Mouse (Mus musculus) central nervous system, embryonic 18 days (tissue): ENCODE results near the gene Atg16l2. TPM values are rescaled to one million over a fixed set of nuclear protein-coding genes. Genes with fewer than 3 reads are reported as not detected.

ENCODE experiments used
- polyA plus RNA-seq: library from polyadenylated mRNA; depleted of rRNA; stranded (reverse); fragments of >200 nt; gene quantifications from 2 replicates; pipeline ENCODE4 v1.2.3, GENCODE M21; 2012; rRNA removed

The Atg16l2 gene
- polyA plus RNA-seq = 44.7 and 47.5 TPM in 2 replicates

DNA sequence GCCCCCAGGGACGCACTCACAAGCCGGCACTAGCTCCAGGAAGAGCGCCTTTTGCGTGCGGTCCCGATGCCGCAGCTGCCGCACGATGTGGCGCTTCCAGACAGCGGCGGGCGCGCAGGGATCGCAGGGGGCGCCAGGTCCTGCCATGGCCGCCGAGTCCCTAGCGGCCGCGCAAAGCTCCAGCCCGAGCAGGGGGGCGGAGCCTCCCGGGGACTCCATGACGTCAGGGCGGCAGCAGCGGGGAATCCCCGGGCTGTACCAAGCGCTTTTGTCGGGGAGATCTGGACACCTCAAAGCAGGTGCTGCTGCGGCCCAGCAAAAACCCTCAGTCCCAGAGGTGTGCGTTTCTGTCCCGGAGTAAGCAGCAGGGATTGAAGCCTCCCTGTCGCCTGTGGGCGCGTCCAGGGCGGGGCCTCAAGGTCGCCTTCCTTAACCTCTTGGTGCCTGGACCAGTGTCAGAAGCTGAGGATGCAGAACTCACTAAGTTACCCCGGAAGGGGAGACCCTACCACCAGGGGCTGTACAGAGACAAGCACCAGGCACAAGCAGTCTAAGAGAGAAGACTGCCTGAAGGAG, at the start of gene Atg16l2:
TSS of gene Atg16l2 (minus strand) at position 371 of the 576 bp plus-strand sequence.

DNA sequence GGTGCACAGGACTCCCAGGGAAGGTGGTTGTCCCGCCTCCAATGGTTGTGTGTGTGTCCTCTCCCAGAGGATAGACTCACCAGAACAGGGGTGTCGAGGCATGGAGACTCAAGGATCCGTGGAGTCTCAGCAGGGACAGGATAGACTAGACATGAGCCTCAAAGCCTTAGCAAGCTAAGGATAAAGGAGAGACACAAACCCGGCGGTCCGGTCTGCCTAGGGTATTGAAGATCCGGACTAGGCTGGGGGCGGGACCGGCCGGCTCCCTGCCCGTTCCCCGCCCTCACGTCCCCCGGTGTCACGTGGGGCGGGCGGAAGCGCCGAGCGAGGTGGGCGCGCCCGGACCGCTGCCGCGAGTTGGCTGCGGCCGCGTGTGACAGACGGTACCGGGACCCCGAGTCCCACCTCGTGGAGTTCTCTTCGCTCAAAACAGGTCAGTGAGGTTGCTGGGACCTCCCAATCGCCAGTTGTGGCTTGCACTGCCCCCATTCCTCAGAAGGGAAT, 45.8 kb upstream of the Atg16l2 start, which contains the start of gene Arap1:
TSS of gene Arap1 (plus strand) at position 301 of the 504 bp plus-strand sequence.

DNA sequence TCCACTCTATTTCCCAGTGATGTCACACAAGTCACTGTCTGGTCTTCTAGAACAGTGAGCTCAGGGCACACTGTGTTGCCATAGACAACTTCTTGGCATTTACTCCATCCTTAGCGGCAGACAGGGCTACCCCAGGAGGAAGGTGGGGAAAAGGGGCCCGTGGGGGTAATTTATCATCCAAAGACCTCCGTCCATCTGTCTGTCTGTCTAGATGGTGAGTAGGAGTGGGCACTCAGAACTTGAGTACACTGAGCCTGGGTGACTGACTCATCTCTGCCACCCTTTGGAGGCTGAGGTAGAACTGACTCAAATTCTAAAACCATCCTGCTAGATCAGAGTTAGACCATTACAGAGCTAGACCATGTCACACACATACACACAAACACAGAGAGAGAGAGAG, 15.0 kb upstream of the Atg16l2 start, which contains the start of gene Stard10:
TSS of gene Stard10 (plus strand) at position 73 of the 400 bp plus-strand sequence.

Other genes with a start within 250 kb of the Atg16l2 start
- 51.7 and 54.2 TPM in 2 replicates for gene Fchsd2, start 209.4 kb downstream of the Atg16l2 start, polyA plus RNA-seq
- 15.6 and 16.3 TPM in 2 replicates for gene Stard10, start 14.8 kb upstream of the Atg16l2 start, polyA plus RNA-seq
- 11.7 and 16.2 TPM in 2 replicates for gene Arap1, start 45.8 kb upstream of the Atg16l2 start, polyA plus RNA-seq
- 0.63 TPM in 1 of 2 replicates, not detected in the other for gene Gm45837, start 108.6 kb upstream of the Atg16l2 start, polyA plus RNA-seq
- 46.2 and 51.6 TPM in 2 replicates for gene Pde2a, start 119.4 kb upstream of the Atg16l2 start, polyA plus RNA-seq